Mouse (Mus musculus) C2C12 (cell line): ENCODE results near the gene Lgalsl.

Experiments
- CTCF ChIP-seq: IDR thresholded peaks from one replicate; pipeline ENCODE4 v1.5.1; 2011; ENCODE audit not compliant: control insufficient read depth, insufficient read depth, insufficient read length
- MYOG ChIP-seq: IDR thresholded peaks from one replicate; pipeline ENCODE4 v1.6.1; 2011; ENCODE audit not compliant: control insufficient read depth, insufficient read length; ENCODE audit errors: extremely low read depth

GRCm38 (mm10) chr11:20782620-20783019, 48.2 kb downstream of the Lgalsl start:
- TF ChIP-seq CTCF, result no peak
- no peak for TF ChIP-seq MYOG
